Mouse (Mus musculus) neural tube, embryonic 14.5 days (tissue): ENCODE results near the gene Tnfsf15. TPM values are rescaled to one million over a fixed set of nuclear protein-coding genes. Genes with fewer than 3 reads are reported as not detected.

Experiments
- ATAC-seq: fragments of 200-750 bp; cut with Nextera tagmentation; 2 replicates; pipeline ENCODE4 v1.8.0; 2017; ENCODE audit warnings: low read depth, mild to moderate bottlenecking, moderate TSS enrichment, moderate library complexity
- H3K27ac ChIP-seq: fragments of 300-500 bp; sonication (generic); 2 replicates; pipeline ENCODE4 v1.5.1; 2014; ENCODE audit warnings: low read depth, mild to moderate bottlenecking, control low read depth, low read length, moderate library complexity, mixed read lengths
- H3K27me3 ChIP-seq: fragments of 300-500 bp; sonication (generic); 2 replicates; pipeline ENCODE4 v1.6.1; 2014; ENCODE audit warnings: low read length; ENCODE audit not compliant: control insufficient read depth, insufficient read depth
- H3K36me3 ChIP-seq: fragments of 300-500 bp; sonication (generic); 2 replicates; pipeline ENCODE4 v1.6.1; 2014; ENCODE audit warnings: low read length, mixed read lengths; ENCODE audit not compliant: control insufficient read depth, insufficient read depth
- H3K4me1 ChIP-seq: fragments of 300-500 bp; sonication (generic); 2 replicates; pipeline ENCODE4 v1.6.1; 2014; ENCODE audit warnings: low read length; ENCODE audit not compliant: control insufficient read depth, insufficient read depth
- H3K4me2 ChIP-seq: fragments of 300-500 bp; sonication (generic); 2 replicates; pipeline ENCODE4 v1.6.1; 2014; ENCODE audit warnings: mild to moderate bottlenecking, low read depth, low read length, control low read depth
- H3K4me3 ChIP-seq: fragments of 300-500 bp; sonication (generic); 2 replicates; pipeline ENCODE4 v1.5.1; 2014; ENCODE audit warnings: low read depth, low read length, control low read depth, mixed read lengths
- H3K9ac ChIP-seq: fragments of 300-500 bp; sonication (generic); replicated peaks from 2 replicates; pipeline ENCODE4 v1.6.1; 2014; ENCODE audit warnings: low read depth, mild to moderate bottlenecking, control low read depth, low read length, mixed read lengths
- H3K9me3 ChIP-seq: fragments of 300-500 bp; sonication (generic); 2 replicates; pipeline ENCODE4 v1.6.1; 2016; ENCODE audit warnings: low read length; ENCODE audit not compliant: control insufficient read depth
- WGBS: fragments of 180-500 bp; shearing (Covaris S2); extraction: QIAGEN DNeasy Blood & Tissue Kit; methylation state at CpG from one replicate; pipeline ENCODE4 v1.1.7; 2014; 5-methylcytosine and 5-hydroxymethylcytosine counted together
- polyA plus RNA-seq: library from polyadenylated mRNA; unstranded; fragments of >200 nt; fragmentation: Nextera tagmentation; extraction: Ambion mirVana; gene quantifications from 2 replicates; pipeline ENCODE4 v1.2.1, GENCODE M21; 2014

The Tnfsf15 gene
- polyA plus RNA-seq, 1 experiment from 2014 or later: not detected

DNA sequence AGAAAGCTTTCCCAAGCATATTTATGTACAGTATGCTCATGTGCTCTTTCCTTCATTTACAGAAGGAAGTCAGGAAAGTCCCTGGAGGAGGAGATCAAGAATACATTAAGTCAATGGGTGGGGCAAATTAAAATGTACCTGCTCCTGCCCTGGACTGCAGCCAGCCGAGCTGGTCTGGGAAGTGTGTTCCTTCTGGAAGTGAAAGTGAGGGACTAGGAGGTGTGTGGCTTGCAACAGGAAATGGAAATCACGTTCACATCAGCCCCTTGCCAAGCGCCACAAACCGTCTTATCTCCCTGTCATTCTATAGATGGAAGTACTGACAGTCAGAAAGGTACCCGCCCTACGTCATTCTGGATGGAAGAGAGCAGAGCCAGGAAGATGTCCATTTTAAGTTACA, 358 bp upstream of the Tnfsf15 start:
- H3K9me3 ChIP-seq: no peaks in the 10 kb centered on the region
- H3K27me3 ChIP-seq: no peaks in the 10 kb centered on the region
- H3K4me2 ChIP-seq: no peak overlapping the region
- 84% methylated on average over 6 of the region's 6 CpGs for WGBS
- no peak overlapping the region for H3K27ac ChIP-seq
- H3K9ac ChIP-seq: no peak overlapping the region
- no peaks in the 10 kb centered on the region for H3K4me1 ChIP-seq
- ATAC-seq: no peak
- H3K4me3 ChIP-seq: no peak overlapping the region
- H3K36me3 ChIP-seq: no peaks in the 10 kb centered on the region

DNA sequence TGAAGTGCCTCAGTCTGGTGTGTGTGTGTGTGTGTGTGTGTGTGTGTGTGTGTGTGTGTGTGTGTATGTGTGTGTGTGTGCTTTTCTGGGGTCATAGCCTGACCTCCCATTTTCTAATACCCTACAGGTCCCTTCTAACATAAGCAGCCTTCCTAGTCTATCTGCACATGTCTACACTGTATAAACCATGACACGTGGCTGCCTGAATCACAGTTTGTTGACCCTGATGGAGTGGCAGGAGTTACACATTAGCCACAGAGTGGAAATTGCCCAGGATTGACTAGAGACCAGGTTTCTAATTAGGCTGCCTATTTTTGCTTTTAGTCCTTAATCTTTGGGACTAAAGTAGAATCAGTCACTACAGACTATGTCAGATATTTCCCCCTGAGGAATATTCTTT, 1.3 kb downstream of the Tnfsf15 start:
- 62% methylated on average over 1 of the region's 1 CpGs for WGBS
- H3K4me2 ChIP-seq: no peak overlapping the region
- no peaks in the 10 kb centered on the region for H3K36me3 ChIP-seq
- no peak for ATAC-seq
- no peak overlapping the region for H3K4me3 ChIP-seq
- H3K9me3 ChIP-seq: no peaks in the 10 kb centered on the region
- 0 out of 2 replicates have a peak, but pooled peaks cover 2% of the 10 kb centered on the region for H3K4me1 ChIP-seq
- H3K9ac ChIP-seq: no peak overlapping the region
- no peak overlapping the region for H3K27ac ChIP-seq
- no peaks in the 10 kb centered on the region for H3K27me3 ChIP-seq

DNA sequence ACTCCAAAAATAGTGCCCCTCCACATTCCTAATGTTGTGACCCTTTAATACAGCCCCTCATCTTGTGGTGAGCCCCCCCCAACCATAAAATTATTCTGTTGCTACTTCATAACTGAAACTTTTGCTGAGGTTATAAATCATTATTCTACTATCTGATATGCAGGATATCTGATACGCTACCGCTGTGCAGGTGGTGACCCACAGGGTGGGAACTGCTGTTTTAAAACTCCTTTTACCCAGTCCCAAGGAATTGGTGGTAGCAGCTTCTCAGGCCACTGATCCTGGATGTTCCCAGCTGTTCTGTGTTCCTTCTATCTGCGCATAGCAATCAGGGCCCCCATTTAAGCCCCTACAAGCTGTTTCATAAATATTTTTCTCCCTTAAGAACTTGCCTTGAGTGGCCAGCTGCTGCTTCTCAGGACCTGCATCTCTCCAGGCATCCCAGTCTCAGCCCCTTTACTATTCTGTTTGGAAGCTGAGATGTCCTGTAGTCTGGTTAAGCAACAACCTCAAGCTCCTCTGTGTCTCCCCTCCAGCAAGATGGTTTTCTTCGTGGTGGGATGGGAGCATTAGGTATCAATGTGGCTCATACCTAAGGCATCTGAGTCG, 2.0 kb downstream of the Tnfsf15 start:
- H3K4me3 ChIP-seq: no peak overlapping the region
- ATAC-seq: no peak
- no peak overlapping the region for H3K9ac ChIP-seq
- no peaks in the 10 kb centered on the region for H3K36me3 ChIP-seq
- 85% methylated on average over 5 of the region's 5 CpGs for WGBS
- no peak overlapping the region for H3K27ac ChIP-seq
- H3K27me3 ChIP-seq: no peaks in the 10 kb centered on the region
- no peaks in the 10 kb centered on the region for H3K9me3 ChIP-seq
- no peak overlapping the region for H3K4me2 ChIP-seq
- H3K4me1 ChIP-seq: 0 out of 2 replicates have a peak, but pooled peaks cover 2% of the 10 kb centered on the region

DNA sequence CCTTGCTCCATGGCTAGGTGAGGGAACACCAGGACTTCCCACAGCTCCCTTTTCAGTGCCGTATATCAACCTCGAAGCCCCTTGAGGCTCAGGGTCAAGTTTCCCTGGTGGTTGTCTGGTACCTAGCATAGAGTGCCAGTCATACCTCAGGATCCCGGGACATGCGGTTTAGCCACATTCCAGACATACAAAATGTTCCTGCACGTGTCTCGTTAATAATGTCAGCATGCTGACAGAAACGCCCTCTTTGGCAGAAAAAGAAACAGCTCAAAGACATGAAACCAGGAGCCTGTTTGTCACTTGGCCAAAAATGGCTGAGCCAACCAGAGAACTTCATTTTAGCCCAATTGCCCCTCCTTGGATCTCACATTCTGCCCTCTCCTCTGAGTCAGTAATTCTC, 2.8 kb downstream of the Tnfsf15 start:
- 79% methylated on average over 7 of the region's 7 CpGs for WGBS
- H3K4me3 ChIP-seq: no peak overlapping the region
- H3K9me3 ChIP-seq: no peaks in the 10 kb centered on the region
- ATAC-seq: no peak
- 0 out of 2 replicates have a peak, but pooled peaks cover 2% of the 10 kb centered on the region for H3K4me1 ChIP-seq
- no peak overlapping the region for H3K9ac ChIP-seq
- H3K27ac ChIP-seq: no peak overlapping the region
- no peak overlapping the region for H3K4me2 ChIP-seq
- H3K36me3 ChIP-seq: no peaks in the 10 kb centered on the region
- no peaks in the 10 kb centered on the region for H3K27me3 ChIP-seq

DNA sequence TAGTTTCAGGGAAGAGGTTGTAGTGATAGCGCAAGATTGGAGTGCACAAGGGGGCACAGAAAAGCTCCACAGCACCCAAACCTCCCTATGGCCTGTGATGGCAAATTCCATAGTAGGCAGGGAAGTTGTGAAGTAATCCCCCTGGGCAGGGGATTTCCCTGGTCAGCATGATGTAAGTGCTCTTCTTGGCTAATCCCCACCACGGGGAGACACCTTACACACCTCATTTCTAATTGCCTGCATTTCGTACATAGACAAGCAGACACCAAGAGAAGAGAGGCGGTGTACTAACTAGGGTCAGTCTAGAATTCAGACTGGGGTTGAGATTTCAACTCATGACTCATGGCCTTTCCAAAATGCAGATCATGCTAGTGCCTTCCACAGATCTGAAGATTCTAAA, 4.2 kb downstream of the Tnfsf15 start:
- H3K4me1 ChIP-seq: 0 out of 2 replicates have a peak, but pooled peaks cover 2% of the 10 kb centered on the region
- H3K9ac ChIP-seq: no peak overlapping the region
- no peak for ATAC-seq
- no peak overlapping the region for H3K4me3 ChIP-seq
- 90% methylated on average over 4 of the region's 4 CpGs for WGBS
- H3K27ac ChIP-seq: no peak overlapping the region
- no peaks in the 10 kb centered on the region for H3K27me3 ChIP-seq
- H3K9me3 ChIP-seq: no peaks in the 10 kb centered on the region
- no peaks in the 10 kb centered on the region for H3K36me3 ChIP-seq
- no peak overlapping the region for H3K4me2 ChIP-seq

DNA sequence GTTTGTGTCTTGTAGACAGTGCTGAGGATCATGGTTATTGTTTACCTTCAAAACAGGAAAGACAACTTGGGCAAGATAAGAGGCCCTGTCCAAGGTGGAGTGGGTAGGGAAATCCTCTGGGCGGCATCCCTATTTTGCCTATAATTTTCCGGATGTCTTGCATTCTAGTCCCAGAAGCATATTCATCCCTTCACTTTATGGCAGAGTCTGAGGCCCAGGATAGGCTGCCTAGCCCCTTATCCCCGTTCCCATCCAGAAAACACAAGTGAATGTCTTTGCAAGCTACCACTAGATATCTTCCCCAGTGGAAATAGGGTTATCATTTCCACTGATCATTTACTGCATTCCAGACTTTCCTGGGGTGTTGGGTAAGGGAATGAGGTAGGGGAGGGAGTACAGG, 4.9 kb downstream of the Tnfsf15 start:
- 88% methylated on average over 3 of the region's 3 CpGs for WGBS
- Histone ChIP-seq H3K9ac (no peak overlapping the region), H3K9me3 (no peaks in the 10 kb centered on the region), H3K4me3 (no peak overlapping the region), H3K4me1 (0 out of 2 replicates have a peak, but pooled peaks cover 2% of the 10 kb centered on the region), H3K36me3 (no peaks in the 10 kb centered on the region), H3K4me2 (no peak overlapping the region), H3K27ac (no peak overlapping the region), H3K27me3 (no peaks in the 10 kb centered on the region)
- ATAC-seq: no peak

DNA sequence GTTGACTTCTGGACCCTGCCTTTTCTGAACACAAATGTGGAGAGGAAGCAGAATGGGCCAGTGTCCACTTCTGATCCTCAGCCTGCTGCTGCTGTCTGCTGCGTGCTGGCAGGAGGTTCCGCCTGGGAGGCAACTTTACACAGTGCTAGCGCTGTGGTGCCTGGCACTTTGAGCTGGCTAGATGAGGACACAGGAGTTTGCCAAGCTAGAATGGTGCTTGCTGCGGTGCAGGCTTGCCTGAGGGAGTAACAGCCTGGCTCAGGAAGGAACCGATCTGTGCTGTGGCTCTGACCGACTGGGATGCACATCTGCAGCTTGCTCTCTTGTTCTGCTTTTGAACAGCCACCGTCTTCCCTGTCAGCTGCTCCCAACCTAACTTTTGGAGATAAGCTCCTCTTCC, 5.4 kb downstream of the Tnfsf15 start:
- no peak for ATAC-seq
- Histone ChIP-seq H3K27ac (no peak overlapping the region), H3K4me2 (no peak overlapping the region), H3K4me1 (0 out of 2 replicates have a peak, but pooled peaks cover 2% of the 10 kb centered on the region), H3K9ac (no peak overlapping the region), H3K9me3 (no peaks in the 10 kb centered on the region), H3K36me3 (no peaks in the 10 kb centered on the region), H3K27me3 (no peaks in the 10 kb centered on the region), H3K4me3 (no peak overlapping the region)
- 65% methylated on average over 7 of the region's 7 CpGs for WGBS

DNA sequence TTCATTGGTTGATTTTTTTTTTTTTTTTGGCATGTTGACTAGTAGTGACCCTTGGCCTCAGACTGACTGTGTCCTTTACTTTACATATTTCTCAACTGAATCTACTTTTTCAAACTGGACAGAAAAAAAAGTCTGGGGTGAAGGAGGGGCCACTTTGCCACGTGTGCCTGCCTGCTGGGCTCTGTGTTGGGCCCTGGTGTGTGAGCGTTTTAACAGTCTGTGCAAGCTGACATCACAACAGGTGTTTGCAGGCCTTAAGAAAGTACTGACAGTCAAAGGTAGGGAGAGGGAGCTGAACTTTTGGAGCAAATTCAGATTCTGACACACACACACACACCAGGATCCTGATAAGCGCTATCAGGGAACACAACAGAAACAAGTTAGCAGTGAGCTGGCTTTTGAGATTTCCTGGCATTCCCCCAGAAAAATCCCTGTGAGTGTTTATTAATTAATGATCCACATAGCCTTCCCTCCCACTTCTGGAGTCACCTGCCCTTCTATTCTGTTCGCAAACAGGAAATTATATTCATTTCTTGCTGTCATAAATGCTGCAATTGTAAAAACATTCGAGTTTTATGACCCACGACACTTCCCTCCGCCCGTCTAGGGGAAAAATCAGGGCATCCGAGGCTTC, 6.4 kb downstream of the Tnfsf15 start:
- no peaks in the 10 kb centered on the region for H3K27me3 ChIP-seq
- 50% methylated on average over 9 of the region's 9 CpGs for WGBS
- no peaks in the 10 kb centered on the region for H3K9me3 ChIP-seq
- ATAC-seq: no peak
- H3K36me3 ChIP-seq: no peaks in the 10 kb centered on the region
- H3K9ac ChIP-seq: no peak overlapping the region
- no peak overlapping the region for H3K27ac ChIP-seq
- no peak overlapping the region for H3K4me3 ChIP-seq
- no peak overlapping the region for H3K4me2 ChIP-seq
- H3K4me1 ChIP-seq: 0 out of 2 replicates have a peak, but pooled peaks cover 2% of the 10 kb centered on the region

DNA sequence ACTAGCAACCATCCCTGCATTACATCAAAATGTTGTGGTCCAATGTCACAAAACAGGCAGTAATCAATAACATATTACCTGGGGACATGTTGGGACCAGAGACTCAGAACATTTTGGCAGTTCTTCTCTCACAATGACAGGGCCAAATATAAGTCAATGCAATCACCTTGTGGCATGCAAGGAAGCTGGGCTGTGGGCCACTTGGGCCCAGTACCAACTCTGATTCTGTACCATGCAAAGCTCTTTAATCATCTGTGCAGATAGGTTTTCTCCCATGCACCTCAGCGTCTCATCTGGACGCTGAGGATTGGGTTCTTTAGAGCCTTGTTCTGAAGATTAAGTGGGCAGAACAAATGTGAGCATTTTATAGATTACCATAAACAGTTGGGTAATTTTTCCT, 13.6 kb downstream of the Tnfsf15 start:
- WGBS: 61% methylated on average over 2 of the region's 2 CpGs
- no peaks in the 10 kb centered on the region for H3K27me3 ChIP-seq
- no peaks in the 10 kb centered on the region for H3K36me3 ChIP-seq
- H3K9me3 ChIP-seq: no peaks in the 10 kb centered on the region
- no peak for ATAC-seq
- H3K9ac ChIP-seq: no peak overlapping the region
- no peak overlapping the region for H3K4me3 ChIP-seq
- 0 out of 2 replicates have a peak, but pooled peaks cover 3% of the 10 kb centered on the region for H3K4me1 ChIP-seq
- no peak overlapping the region for H3K27ac ChIP-seq
- no peak overlapping the region for H3K4me2 ChIP-seq
